Mouse (Mus musculus): ENCODE results near the gene Tbc1d16.
A peak's percentile ranks its signal among the peaks of the same experiment; 100 is the strongest.
"Not testable (repeated sequence)": the region's sequence is repeated elsewhere in the genome, so short reads cannot be mapped to it uniquely, and the experiment has no call there.

The Tbc1d16 gene

GRCm38 (mm10) chr11:119118905-119119304 is 109.4 kb downstream of the Tbc1d16 start:
- no peak for DNase-seq (ENCODE audit: low read depth, low spot score)

- no peak for DNase-seq (ENCODE audit: low read depth, low spot score)
Observed at GRCm38 (mm10) chr11:119117945-119118344, 110.4 kb downstream of the Tbc1d16 start.

DNA sequence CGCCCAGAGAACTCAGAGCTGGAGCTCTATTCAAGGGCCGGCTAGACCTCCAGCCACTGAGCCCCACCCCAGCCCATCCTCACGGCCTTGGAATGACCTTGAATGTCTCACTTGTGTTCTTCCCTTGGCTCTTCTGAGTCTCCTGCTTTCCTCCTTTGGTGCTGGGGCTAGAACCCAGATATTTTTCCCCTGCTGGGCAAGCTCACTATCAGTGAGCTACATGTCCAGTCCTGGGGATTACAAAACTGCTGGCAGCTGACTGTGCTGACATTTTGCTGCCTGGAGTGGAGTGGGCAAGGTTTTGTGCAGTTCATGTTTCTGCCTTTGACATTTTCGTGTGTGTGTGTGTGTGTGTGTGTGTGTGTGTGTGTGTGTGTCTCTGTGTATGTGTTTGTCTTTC is 111.3 kb downstream of the Tbc1d16 start:
- no peak for DNase-seq (ENCODE audit: low read depth, low spot score)

- DNase-seq (ENCODE audit: low read depth, low spot score) = no peak
Observed at GRCm38 (mm10) chr11:119112721-119113120, 115.6 kb downstream of the Tbc1d16 start.

- peak; percentile 75 for DNase-seq (ENCODE audit: low read depth, low spot score)
Observed at GRCm38 (mm10) chr11:119111345-119111744, 117.0 kb downstream of the Tbc1d16 start.

- DNase-seq (ENCODE audit: low read depth, low spot score) = no peak
Observed at GRCm38 (mm10) chr11:119109415-119110071, 118.8 kb downstream of the Tbc1d16 start.

DNA sequence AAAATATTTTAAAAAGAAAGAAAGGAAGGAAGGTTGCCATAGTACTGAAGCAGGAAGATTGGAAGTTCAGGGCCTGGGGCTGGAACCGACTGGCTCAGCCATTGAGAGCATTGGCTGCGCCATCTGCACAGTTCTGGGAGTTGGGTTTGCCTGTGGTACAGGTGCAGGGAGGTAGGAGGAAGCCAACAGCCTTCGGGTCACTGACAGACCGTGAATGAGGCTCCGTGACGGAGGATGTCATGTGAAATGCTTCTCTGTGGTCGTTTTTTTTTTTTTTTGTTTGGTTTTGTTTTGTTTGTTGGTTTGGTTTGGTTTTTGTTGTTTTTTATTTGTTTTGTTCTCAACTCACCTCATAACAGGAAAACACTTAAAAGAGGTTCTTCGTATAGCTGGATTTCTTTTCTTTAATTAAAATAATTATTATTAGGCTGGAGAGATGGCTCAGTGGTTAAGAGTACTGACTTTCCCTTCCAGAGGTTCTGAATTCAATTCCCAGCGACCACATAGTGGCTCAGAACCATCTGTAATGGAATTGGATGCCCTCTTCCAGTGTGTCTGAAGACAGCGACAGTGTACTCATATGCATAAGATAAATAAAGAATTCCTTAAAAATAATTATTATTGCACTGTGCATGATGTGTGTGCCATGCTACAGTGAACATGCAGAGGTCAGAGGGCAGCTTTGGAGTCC is 119.6 kb downstream of the Tbc1d16 start:
- DNase-seq (ENCODE audit: low read depth, low spot score) = no peak

DNA sequence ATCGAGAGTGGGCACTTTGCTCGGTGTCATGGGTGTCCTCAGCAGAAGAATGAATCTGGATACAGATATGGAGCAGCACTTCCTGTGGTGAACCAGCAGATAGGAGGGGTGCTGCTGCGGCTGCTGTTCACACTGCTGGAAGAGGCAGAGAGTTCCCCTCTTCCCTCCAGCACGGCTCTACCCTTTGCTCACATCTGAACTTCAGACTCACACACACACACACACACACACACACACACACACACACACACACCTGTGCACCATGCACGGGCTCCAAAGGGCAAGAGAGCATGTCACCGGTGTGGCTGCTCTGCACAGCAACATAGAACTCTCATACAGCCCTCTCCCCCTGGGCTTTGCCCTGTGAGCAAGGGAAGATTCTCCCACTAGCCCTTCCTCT is 122.0 kb downstream of the Tbc1d16 start:
- no peak for DNase-seq (ENCODE audit: low read depth, low spot score)

DNA sequence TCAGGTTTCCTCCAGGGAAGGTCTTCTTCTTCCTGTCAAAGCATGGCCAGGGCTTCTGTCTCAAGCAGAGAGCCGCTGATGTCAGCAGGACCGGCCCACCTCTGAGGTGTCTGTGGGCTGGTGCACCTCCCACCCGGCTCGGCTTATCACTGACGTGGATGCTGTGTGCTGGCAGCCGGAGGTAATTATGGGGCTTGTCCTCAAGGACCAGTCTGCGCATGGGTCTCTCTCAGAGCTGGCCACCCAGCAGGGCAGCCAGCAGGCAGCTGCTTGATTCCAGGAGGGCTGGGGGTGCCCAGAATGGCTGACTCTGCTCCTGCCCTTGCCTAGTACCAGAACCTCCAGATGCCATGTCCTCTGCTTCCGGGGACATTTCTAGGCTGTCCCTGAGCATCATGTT is 122.6 kb downstream of the Tbc1d16 start:
- no peak for DNase-seq (ENCODE audit: low read depth, low spot score)

DNA sequence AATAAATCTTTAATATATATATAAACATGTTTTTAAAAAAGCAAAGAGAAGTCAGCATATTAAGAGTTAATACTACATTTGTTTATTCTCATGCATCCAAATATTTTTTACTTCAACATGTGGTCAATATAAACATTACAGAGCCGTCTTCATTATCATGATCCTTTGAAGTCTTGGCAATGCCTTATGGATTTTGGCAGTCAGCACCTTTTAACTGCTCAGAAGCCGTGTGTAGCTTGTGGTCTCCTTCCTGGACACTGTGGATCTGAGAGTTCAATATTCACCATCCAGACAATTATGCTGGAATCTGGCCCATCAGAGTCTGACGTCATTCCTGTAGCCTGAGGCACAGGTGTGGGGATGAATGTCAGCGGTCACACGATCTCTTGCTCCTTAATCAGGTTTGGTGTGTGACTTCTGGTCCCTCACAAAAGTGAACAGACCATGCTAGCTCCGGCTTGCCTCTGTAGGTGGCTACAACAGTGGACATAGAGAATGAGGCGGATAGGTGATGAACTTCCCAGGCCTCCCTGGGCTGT is 123.2 kb downstream of the Tbc1d16 start:
- DNase-seq (ENCODE audit: low read depth, low spot score) = no peak

- no peak for DNase-seq (ENCODE audit: low read depth, low spot score)
Observed at GRCm38 (mm10) chr11:119103991-119104390, 124.3 kb downstream of the Tbc1d16 start.

DNA sequence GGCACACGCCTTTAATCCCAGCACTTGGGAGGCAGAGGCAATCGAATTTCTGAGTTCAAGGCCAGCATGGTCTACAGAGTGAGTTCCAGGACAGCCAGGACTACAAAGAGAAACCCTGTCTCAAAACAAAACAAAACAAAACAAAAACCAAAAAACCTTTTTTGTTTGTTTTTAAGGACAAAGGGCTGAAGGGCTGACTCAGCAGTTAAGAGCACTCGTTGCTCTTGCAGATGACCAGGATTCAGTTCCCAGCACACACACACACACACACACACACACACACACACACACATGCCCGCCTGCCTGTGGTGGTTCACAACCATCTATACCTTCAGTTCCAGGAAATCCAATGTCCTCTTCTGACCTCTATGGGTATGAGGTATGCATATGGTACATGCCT is 127.9 kb downstream of the Tbc1d16 start:
- DNase-seq (ENCODE audit: low read depth, low spot score) = not testable (repeated sequence)

DNA sequence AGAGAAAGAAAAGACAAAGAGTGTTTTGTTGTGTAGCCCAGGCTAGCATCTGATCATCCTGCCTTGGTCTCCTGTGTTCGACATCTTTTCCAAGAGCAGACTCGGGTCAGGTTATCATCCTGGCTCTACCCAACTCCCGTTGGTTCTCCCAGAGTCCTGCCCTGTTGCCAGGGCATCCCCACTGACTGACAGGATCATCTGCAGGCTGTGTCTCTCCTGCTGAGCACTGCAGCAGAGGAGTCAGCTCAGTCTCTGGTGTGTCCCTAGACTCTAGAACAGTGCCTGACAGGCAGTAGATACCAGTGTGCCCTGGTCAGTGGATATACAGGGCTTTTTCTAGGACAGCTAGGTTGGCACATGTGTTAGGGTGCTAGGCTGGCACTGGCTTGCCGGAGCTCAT is 130.1 kb downstream of the Tbc1d16 start:
- DNase-seq (ENCODE audit: low read depth, low spot score) = no peak

DNA sequence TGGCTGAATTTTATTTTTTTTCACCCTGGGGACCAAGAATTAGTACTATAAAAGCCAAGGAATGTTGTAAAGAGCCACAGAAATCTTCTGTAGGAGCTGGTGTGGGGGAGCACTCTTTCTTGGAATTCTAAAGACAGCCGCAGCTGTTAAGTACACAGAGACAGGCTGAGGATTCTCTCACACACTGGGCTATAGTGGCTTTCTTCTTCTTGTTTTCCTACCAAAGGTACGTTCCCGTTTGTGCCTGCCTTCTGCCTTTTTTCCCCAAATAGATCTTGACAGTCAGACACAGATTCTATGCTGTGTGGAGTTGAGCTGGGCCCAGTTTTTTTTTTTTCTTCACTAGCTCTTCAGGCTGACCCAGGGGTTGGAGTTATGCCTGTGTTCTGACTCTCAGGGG is 132.9 kb downstream of the Tbc1d16 start:
- DNase-seq (ENCODE audit: low read depth, low spot score) = no peak

DNA sequence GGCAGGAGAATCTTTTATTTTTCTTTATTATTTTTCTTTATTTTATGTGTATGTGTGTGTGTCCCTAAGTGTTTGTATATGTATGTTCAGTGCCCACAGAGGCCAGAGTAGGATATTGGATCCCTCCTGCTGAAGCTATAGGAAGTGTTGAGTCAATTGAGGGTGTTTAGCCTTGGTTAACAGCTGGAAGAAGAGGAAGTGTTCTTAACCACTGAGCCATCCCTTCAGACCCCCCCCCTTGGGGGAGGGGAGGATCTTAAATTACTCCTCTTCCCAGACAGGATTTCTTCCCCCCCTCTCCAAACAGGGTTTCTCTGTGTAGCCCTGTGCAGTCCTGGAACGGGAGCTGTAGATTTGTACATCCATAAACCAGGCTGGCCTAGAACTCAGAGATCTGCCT is 135.0 kb downstream of the Tbc1d16 start:
- no peak for DNase-seq (ENCODE audit: low read depth, low spot score)
